Mouse (Mus musculus) thymus, adult 2 months (tissue): Measurements from ENCODE around the gene N4bp2l2. TPM values are rescaled to one million over a fixed set of nuclear protein-coding genes. Genes with fewer than 3 reads are reported as not detected.

Experiments used
- DNase-seq: peaks from one replicate; pipeline ENCODE4 v3.0.0; 2021
- H3K27ac ChIP-seq: fragments of 200-500 bp; 2 replicates; pipeline ENCODE4 v1.5.1; 2012; ENCODE audit warnings: low read length, control low read depth; ENCODE audit not compliant: control insufficient read depth, insufficient read depth
- H3K27me3 ChIP-seq: fragments of 200-500 bp; 2 replicates; pipeline ENCODE4 v1.6.1; 2012; ENCODE audit warnings: mild to moderate bottlenecking, low read length, moderate library complexity, mixed read lengths; ENCODE audit not compliant: control insufficient read depth, insufficient read depth
- H3K36me3 ChIP-seq: fragments of 200-500 bp; 2 replicates; pipeline ENCODE4 v1.6.1; 2012; ENCODE audit warnings: mild to moderate bottlenecking, low read length, moderate library complexity; ENCODE audit not compliant: control insufficient read depth, insufficient read depth
- H3K4me1 ChIP-seq: fragments of 200-500 bp; replicated peaks from 2 replicates; pipeline ENCODE4 v1.6.1; 2012; ENCODE audit warnings: low read length; ENCODE audit not compliant: control insufficient read depth, insufficient read depth
- H3K4me3 ChIP-seq: fragments of 200-500 bp; 2 replicates; pipeline ENCODE4 v1.5.1; 2012; ENCODE audit warnings: mild to moderate bottlenecking, low read length, control low read depth, moderate library complexity; ENCODE audit not compliant: control insufficient read depth, insufficient read depth
- CTCF ChIP-seq: fragments of 200-500 bp; IDR thresholded peaks from 2 replicates; pipeline ENCODE4 v1.5.1; 2012; ENCODE audit warnings: mild to moderate bottlenecking, control low read depth, low read length, moderate library complexity, borderline replicate concordance; ENCODE audit not compliant: control insufficient read depth, poor library complexity, insufficient read depth; ENCODE audit errors: extremely low read depth
- POLR2A ChIP-seq: fragments of 200-500 bp; IDR thresholded peaks from 2 replicates; pipeline ENCODE4 v1.6.1; 2012; ENCODE audit warnings: mild to moderate bottlenecking, low read length, control low read depth, moderate library complexity; ENCODE audit not compliant: control insufficient read depth, poor library complexity, insufficient read depth; ENCODE audit errors: extremely low read depth
- WGBS: fragments of 180-500 bp; shearing (Covaris S2); methylation state at CpG from one replicate; pipeline ENCODE4 v1.1.7; 2018; 5-methylcytosine and 5-hydroxymethylcytosine counted together
- polyA plus RNA-seq: library from polyadenylated mRNA; depleted of rRNA; stranded (reverse); fragments of >200 nt; gene quantifications from 2 replicates; pipeline ENCODE4 v1.2.3, GENCODE M21; 2012

Gene N4bp2l2
- polyA plus RNA-seq, 1 experiment, result 13.1 TPM

DNA sequence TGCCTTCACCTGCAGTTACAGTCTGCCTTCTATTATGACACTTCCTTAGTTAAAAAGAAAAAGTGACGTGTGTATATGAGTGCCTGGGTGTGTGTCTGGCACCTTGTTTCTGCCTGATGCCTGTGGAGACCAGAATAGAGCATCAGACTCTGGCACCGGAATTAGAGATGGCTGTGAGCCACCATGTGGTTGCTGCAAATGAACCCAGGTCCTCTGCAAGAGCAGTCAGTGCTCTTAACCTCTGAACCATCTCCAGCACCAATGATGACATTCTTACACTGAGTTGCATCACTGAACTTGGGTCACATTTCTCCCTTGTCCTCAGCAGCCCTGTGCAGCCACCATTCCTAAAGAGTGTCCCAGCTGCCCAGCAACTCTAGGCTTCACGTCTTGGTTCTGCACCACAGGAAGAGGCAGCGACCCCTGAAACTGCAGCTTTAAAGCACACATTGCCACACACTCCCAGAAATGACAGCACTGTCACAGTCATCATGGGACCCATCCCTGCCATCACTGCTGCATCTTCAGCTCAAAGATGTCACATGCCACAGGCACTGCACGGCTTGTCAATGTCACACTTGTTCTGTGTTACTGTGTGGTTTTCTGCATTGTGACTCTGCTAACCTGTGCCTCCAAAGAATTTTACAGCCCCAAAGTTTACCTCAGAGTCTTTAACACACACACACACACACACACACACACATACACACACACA, 82.2 kb downstream of the N4bp2l2 start:
- no peak for DNase-seq
- H3K27ac ChIP-seq, result no peak overlapping the region
- TF ChIP-seq POLR2A (no peak), CTCF (no peak)
- H3K36me3 ChIP-seq, result no peaks in the 10 kb centered on the region
- no peaks in the 10 kb centered on the region; the same call in 1 of the 2 replicates for H3K4me1 ChIP-seq
- 71% methylated on average over 5 of the region's 5 CpGs for WGBS
- H3K27me3 ChIP-seq, result no peaks in the 10 kb centered on the region
- no peak overlapping the region for H3K4me3 ChIP-seq

DNA sequence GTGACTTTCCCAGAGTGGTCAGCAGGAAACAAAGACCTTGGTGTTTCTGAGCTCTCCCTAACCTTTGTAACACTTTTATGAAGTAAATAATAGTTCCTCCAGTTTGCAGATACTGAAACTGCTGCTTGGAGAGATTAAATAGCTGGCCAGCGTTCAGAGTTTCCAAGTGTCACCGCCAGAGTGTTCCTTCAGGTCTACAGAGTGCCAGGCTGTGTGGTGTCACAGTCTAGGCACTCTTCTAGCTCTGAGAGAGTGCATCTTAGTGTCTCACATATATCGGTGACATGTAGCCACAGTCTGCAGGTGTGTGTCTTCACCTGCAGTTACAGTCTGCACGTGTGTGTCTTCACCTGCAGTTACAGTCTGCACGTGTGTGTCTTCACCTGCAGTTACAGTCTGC, 82.8 kb downstream of the N4bp2l2 start:
- Histone ChIP-seq H3K36me3 (no peaks in the 10 kb centered on the region), H3K27ac (no peak overlapping the region), H3K4me3 (no peak overlapping the region), H3K27me3 (no peaks in the 10 kb centered on the region), H3K4me1 (no peaks in the 10 kb centered on the region; the same call in 1 of the 2 replicates)
- TF ChIP-seq POLR2A, result no peak
- TF ChIP-seq CTCF, result no peak
- DNase-seq, result no peak
- 94% methylated on average over 5 of the region's 5 CpGs for WGBS

DNA sequence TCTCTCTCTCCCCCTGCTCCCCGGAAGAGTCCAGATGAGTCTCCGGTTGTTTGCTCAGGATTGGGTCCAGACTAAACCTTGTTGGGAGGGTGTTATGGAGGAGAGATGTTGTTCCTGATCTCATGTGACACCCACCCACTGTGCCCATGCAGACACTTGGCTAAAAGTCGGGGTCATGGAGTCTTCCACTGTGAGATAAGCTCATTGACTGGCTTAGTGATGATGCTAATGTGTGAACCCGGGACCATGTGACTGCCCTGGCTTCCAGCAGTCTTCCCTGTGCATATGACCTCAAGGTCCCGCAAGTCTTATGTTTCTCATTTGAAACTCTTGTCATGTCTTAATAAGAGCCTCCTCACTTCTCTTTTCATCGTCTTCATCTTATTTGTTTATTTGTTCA, 84.8 kb downstream of the N4bp2l2 start:
- DNase-seq, result no peak
- H3K27ac ChIP-seq, result no peak overlapping the region
- H3K4me1 ChIP-seq, result peaks cover 3% of the 10 kb centered on the region
- no peak for TF ChIP-seq POLR2A
- no peak for TF ChIP-seq CTCF
- 92% methylated on average over 6 of the region's 6 CpGs for WGBS
- no peaks in the 10 kb centered on the region for H3K27me3 ChIP-seq
- no peak overlapping the region for H3K4me3 ChIP-seq
- no peaks in the 10 kb centered on the region for H3K36me3 ChIP-seq

DNA sequence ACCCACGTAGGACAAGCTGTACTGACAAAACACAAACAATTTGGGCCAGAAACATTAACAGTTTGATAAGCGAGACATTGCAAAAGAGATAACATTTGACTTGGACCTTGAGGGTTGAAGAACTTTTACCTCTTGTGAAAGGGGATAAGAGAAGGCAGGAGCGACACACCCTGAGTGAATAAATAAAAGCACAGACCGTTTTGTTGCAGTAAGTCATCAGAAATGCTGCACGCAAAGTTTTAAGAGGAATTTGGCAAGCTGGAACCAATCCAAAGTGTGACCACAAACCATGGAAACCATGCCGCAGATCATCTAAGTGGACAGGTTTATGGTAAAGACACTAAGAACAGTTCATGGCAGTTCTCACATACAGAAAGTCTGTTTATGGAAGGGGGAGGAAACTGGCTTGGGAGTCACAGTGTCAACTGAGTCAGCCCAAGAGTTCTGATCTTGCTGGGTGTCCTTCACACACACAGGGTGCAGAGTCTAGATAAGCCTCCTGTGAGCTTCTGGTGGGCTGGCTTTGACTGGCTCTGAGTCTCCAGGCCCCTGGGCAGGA, 87.3 kb downstream of the N4bp2l2 start:
- H3K36me3 ChIP-seq, result no peaks in the 10 kb centered on the region
- no peaks in the 10 kb centered on the region for H3K27me3 ChIP-seq
- 53% methylated on average over 6 of the region's 6 CpGs for WGBS
- no peak overlapping the region for H3K27ac ChIP-seq
- no peak overlapping the region for H3K4me3 ChIP-seq
- DNase-seq, result no peak
- TF ChIP-seq CTCF (no peak), POLR2A (no peak)
- H3K4me1 ChIP-seq, result peaks cover 3% of the 10 kb centered on the region

DNA sequence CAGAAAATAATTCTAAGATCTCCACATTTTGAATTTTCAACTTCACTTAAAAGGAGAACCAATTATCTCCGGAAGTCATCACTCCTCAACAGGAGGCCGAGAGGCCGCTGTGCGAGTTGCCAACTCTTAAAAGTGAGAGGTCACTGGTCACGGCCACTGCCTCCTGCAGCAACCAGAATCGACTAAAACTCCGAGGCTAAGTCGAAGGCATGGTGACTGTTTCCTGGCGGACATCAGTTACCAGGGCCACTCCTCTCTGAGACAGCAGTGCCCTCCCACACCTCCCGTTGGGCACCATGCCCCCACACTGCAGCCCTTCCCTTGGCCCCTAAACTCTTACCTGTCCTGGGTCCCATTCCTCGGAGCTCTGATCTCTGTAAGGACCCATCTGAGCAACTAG, 89.2 kb downstream of the N4bp2l2 start:
- WGBS, result 96% methylated on average over 11 of the region's 11 CpGs
- DNase-seq, result no peak

DNA sequence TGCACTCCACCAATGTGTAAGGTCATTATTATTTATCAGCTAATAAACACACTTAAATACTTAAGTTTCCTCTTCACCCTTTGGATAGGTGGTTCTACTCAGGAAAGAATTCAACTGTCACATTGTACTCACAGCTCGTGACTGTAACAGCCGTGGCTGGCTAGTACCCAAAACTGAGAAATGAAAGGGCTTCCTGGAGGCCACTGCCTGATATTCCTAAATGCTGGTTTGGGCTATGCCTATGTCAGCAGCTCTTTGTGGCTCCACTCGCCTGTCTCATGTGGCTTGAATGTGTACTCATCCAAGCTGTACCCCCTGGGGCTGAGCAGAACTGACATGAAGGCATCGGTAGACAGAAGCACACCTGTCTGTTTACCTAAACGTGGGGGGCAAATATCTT, 91.1 kb downstream of the N4bp2l2 start:
- Histone ChIP-seq H3K27me3 (no peaks in the 10 kb centered on the region), H3K36me3 (peaks cover 9% of the 10 kb centered on the region; the same call in 1 of the 2 replicates), H3K4me1 (peaks cover 3% of the 10 kb centered on the region), H3K27ac (no peak overlapping the region), H3K4me3 (no peak overlapping the region)
- TF ChIP-seq CTCF, result no peak
- no peak for TF ChIP-seq POLR2A
- WGBS, result 91% methylated on average over 5 of the region's 5 CpGs
- DNase-seq, result no peak

More for the DNA sequence above, 89.2 kb downstream of the N4bp2l2 start:
- Histone ChIP-seq H3K4me3 (no peak overlapping the region), H3K27me3 (no peaks in the 10 kb centered on the region), H3K27ac (no peak overlapping the region), H3K36me3 (peaks cover 9% of the 10 kb centered on the region; the same call in 1 of the 2 replicates), H3K4me1 (peaks cover 3% of the 10 kb centered on the region)
- TF ChIP-seq POLR2A, result no peak
- no peak for TF ChIP-seq CTCF

DNA sequence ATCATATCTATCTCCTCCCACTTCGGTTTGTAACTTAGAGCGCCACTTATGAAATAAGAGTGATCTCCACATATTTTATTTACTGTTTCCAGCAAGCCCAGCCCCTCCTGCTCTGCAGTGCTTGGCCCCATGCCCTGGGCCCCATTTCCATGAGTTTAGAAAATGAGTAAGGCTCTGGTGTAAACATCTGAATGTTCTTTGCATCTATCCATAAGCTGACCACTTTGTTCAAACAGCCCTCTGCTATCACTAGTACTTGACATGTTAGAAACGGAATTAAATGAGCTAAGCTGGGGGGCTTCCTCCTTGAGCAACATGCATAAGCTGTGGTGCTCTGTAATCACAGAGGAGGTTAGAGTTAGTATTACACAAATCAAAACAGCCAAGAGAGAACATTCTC, 91.6 kb downstream of the N4bp2l2 start:
- DNase-seq, result no peak
- Histone ChIP-seq H3K4me3 (no peak overlapping the region), H3K27ac (no peak overlapping the region), H3K36me3 (peaks cover 9% of the 10 kb centered on the region; the same call in 1 of the 2 replicates), H3K27me3 (no peaks in the 10 kb centered on the region), H3K4me1 (peaks cover 3% of the 10 kb centered on the region)
- no peak for TF ChIP-seq CTCF
- no peak for TF ChIP-seq POLR2A
- WGBS, result 94% methylated on average over 3 of the region's 3 CpGs
